Mouse (Mus musculus) embryo, embryonic 11.5 days (tissue): Measurements from ENCODE around the gene Suz12.
"Not testable (repeated sequence)": the region's sequence is repeated elsewhere in the genome, so short reads cannot be mapped to it uniquely, and the experiment has no call there.

Experiments used
- DNase-seq: peaks from one replicate; pipeline ENCODE4 v3.0.0-alpha.2; 2012; ENCODE audit warnings: low read depth, low spot score

Gene Suz12

DNA sequence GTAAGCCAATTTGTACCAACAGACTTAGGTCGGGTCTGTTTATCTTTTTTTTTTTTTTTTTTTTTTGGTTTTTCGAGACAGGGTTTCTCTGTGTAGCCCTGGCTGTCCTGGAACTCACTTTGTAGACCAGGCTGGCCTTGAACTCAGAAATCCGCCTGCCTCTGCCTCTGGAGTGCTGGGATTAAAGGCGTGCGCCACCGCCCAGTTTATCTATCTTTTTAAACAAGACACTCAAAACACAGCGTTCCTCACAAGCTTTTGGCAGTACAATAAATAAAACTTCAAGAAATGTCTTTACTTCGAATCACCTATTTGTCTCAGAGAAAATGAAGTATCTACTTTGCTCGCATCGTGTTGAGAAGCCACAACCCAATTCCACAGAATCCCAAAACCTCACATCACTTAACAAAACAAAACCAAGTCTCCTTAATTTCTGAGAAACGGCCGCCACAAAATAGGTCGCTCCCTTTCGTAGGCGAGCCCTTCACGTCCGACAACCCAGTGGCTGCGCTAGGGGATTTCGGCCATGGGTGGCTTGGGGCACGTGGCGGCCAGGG, 793 bp upstream of the Suz12 start:
- DNase-seq = no peak

GRCm38 (mm10) chr11:79993356-79994270, 707 bp downstream of the Suz12 start:
- DNase-seq = peak; percentile 23

- no peak for DNase-seq
Observed at GRCm38 (mm10) chr11:79994271-79994988, 1.5 kb downstream of the Suz12 start.

DNA sequence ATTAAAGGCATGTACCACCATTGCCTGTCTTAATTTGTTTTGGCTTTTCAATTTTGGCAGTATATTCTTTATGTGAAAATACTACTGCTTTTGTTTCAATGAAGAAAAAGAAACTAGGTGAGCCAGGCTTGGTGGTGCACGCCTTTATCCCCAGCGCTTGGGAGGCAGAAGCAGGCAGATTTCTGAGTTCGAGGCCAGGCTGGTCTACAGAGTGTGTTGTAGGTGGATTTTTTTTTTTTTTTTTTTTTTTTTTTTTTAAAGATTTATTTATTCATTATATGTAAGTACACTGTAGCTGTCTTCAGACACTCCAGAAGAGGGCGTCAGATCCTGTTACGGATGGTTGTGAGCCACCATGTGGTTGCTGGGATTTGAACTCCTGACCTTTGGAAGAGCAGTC, 23.6 kb downstream of the Suz12 start:
- not testable (repeated sequence) for DNase-seq

- no peak for DNase-seq
Observed at GRCm38 (mm10) chr11:80019792-80020191, 26.9 kb downstream of the Suz12 start.

GRCm38 (mm10) chr11:80021306-80021705, 28.4 kb downstream of the Suz12 start:
- DNase-seq = no peak

DNA sequence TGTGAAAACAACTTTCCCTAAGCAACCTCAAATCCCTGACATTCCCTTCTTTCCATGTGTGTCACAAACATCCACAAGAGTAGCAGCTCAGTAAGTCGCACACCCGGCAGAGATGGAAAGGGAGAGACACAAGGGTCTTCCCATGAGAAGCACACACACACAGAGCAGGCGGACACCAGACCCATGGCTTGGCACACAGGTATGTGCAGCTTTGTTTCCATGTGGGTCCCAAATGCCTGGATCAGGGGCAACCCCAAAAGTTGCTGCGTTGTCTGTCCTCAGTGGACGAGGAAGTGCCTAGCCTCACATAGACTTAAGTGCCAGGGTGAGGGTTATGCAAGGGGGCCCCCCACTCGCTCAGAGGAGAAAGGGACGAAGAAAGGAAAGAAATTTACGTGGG, 44.6 kb downstream of the Suz12 start:
- DNase-seq = no peak

DNA sequence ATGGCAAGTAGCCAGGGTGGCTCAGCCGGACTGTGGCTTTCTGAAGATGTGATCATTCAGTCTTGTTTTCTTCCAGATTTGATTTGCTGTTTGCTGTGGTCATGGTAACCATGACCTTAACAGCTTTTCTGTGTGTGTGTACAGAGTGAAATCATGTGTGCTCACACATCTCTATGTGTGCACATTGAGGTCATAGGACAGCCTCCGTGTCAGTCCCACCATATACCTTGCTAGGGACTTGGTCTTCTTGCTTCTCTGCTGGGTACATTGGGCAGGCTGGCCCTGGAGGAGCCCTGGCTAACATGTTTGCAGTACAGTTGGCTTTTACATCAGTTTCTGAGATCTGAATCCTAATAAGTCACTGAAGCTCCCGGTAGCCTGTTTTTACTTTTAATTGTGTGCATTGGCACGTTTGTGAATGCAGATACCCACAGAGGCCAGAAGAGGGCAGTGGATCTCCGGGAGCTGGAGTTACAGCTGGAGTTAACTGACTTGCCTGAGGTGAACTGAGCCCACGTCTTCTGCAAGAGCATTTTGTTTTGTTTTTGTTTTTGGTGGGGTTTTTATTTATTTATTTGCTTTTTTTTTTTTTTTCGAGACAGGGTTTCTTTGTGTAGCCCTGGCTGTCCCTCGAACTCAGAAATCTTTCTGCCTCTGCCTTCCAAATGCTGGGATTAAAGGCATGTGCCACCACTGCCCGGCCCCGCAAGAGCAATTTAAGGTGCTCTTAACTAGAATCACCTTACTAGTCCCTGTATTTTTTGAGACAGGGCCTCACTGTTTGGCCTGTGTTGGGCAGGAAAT, 49.9 kb downstream of the Suz12 start:
- DNase-seq = peak; percentile 24

DNA sequence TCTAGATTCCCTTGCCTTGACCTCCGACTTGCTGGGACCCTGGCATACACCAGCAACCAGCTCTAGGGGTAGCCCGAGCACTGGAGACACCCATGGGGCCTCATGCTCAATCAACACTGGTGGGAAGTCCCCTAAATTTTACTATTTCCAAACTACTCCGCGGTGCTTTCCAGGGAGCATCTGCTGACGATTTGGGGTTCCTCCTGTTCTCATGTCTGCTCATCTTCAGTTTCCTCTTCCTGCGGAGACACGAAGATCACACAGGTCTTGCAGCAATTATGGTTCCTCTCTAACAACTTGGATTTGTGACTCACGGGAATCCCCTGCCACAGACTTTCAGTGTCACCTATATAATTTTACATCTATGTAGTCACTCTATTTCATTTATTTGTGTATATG, 50.5 kb downstream of the Suz12 start:
- no peak for DNase-seq

DNA sequence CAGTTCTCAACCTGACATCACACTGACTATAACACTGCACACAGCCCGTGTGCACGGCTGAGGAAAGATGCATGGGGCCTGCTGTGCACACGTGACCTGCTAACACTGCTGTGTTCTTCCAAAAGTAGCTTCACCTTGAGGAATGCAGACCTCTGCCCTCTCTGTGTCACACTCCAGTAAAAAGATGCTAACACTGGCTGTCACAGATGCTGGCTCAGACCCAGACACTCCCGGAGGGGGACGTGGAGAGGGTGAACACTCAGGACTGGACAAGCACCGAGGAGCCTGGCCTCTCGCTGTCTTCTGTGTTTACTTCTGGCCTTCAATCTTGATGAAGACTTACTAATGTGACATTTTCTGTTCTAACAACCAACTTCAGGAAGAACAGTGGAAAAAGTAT, 54.0 kb downstream of the Suz12 start:
- DNase-seq = no peak

DNA sequence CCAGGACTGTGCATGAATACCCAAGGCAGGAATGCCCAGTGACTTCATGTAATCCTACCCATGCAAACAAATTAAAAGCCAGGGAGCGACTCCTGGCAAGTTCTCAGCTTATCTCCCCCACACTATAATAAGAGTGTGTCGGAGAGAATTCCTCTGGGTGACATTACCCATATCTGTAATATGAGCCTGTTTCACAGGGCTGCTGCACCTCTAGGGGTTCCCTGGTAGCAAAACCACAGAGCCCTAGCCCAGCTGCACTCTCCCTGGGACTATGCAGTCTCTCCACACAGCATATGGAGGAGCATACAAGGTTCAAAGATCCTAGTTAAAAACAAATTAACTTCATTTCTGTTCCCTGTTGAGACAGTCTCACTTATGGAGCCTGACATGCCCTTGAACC, 57.2 kb downstream of the Suz12 start:
- DNase-seq = no peak

- DNase-seq = no peak
Observed at GRCm38 (mm10) chr11:80052456-80052855, 59.5 kb downstream of the Suz12 start.

DNA sequence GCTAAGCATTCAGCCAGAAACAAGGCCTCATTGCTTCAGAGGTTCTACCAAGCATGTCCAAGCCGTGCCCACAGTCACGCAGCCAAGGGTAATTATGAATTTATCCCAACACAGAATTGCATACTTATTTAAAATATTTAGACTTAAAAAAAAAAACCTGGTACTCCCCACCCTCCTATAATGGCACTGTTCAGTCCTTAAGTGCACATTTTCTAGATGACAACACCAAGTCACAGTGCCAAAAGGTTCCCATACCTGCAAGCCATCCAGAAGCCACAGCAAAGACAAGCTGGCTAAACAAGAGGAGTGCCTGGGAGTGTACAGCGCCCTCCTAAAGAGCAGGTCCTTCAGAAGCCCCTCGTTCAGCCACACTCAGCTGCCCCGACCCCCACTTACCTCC, 60.3 kb downstream of the Suz12 start:
- no peak for DNase-seq

GRCm38 (mm10) chr11:80054659-80055058, 61.8 kb downstream of the Suz12 start:
- DNase-seq = no peak

GRCm38 (mm10) chr11:80056141-80056540, 63.2 kb downstream of the Suz12 start:
- DNase-seq = no peak

GRCm38 (mm10) chr11:80062159-80062558, 69.3 kb downstream of the Suz12 start:
- no peak for DNase-seq

GRCm38 (mm10) chr11:80066373-80066772, 73.5 kb downstream of the Suz12 start:
- DNase-seq = not testable (repeated sequence)

GRCm38 (mm10) chr11:80067558-80067957, 74.7 kb downstream of the Suz12 start:
- no peak for DNase-seq

- DNase-seq = no peak
Observed at GRCm38 (mm10) chr11:80069815-80070214, 76.9 kb downstream of the Suz12 start.

GRCm38 (mm10) chr11:80071039-80071438, 78.1 kb downstream of the Suz12 start:
- no peak for DNase-seq

DNA sequence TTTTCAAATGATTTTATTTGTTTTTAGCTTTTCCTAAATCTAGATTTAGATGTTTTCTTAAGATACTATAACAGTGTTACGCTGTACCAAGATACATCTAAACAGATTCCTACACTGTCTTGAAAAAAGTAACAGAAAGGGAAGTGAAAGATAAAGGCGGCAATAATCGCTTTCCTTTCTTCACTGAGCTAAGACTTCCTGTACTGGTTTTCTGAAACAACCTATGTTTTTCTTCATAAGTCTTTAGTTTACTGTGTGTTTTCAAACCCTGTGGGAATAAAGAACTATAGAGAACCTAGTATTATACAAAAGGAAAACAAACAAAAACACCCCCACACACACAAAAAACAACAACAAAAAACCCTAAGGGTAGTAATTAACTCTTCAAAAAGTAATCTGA, 79.5 kb downstream of the Suz12 start:
- no peak for DNase-seq
